22 mouse cellular contexts compared by ENCODE assay signal in the genomic region with DNA sequence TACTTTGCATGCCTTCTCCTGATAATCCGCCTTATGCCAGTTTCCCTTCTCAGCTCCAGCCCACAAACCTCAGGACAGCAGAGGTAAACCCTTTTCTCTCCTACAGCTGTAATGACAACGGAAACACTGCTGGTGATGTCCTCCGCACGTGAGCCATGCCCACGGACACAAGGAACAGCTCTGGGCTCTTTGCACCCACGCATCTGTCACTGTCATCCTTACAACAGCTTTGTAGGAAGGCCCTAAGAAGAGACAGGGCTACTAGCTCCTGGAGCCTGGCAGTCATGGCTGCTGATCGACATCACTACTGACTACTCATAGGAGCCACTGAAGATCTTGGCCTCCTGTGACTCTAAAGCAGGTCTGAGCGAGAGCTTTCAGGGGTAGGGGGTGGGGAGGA. TPM values are rescaled to one million over a fixed set of nuclear protein-coding genes. Genes with fewer than 3 reads are reported as not detected.
DNase-seq lines count a peak whose midpoint lies in the region; ATAC-seq lines count a peak whose summit lies in the region.
"Had no signal": no experiment of that assay in that cellular context is flagged by ENCODE, and none has a peak within 500 bp of the region (broad histone marks: within the 10 kb centered on the region; RNA-seq: fewer than 3 reads in every experiment).

No protein-coding gene starts in this region.

- peak; percentile 69 for ATAC-seq in frontal cortex, adult (ENCODE audit: low TSS enrichment)
- no peak for ATAC-seq in erythroblast, adult 5-6 weeks (replicated peaks; ENCODE audit: low FRiP score, poor library complexity, severe bottlenecking)
- ATAC-seq: CD4-positive, CD25-positive, alpha-beta regulatory T cell, adult 4 months; forebrain, embryonic 14.5 days; forebrain, embryonic 16.5 days had no signal

- no peak for DNase-seq in frontal cortex, postnatal 25 days (ENCODE audit: low spot score in 2 of 2)
- DNase-seq in left cerebral cortex, postnatal 36 days (ENCODE audit: low spot score in 2 of 2) = peak; percentile 32 to 37
- no peak for DNase-seq in left cerebral cortex, postnatal 10 days (ENCODE audit: extremely low spot score in 1 of 2, low spot score in 2 of 2)
- peak; percentile 27 for DNase-seq in right cerebral cortex, postnatal 25 days
- DNase-seq in right cerebral cortex, adult 18-20 months = no peak
- peak; percentile 43 for DNase-seq in telencephalon, adult 2 months (ENCODE audit: low read depth, low spot score)
- DNase-seq: adrenal gland, adult 2 months; adrenal gland, postnatal 10 days; adrenal gland, postnatal 25 days; B cell, adult 2 months; cerebellum, adult 11-12 months; cerebellum, adult 2 months; cerebellum, adult 9-10 months; cerebellum, postnatal 10 days; cerebellum, postnatal 25 days had no signal

- intact Hi-C loops in left cerebral cortex, postnatal 36 days (cut with DNase I) = no loop called here
- intact Hi-C loops in left cerebral cortex, postnatal 10 days (cut with DNase I) = no loop called here

RNA-seq across cellular contexts. Expression of a gene that starts 11.6 kb away (rescaled TPM):
- 1 to 10 TPM; 5.5 to 7.7 TPM for total RNA-seq in left cerebral cortex, postnatal 36 days (2021)
- 1 to 10 TPM; 1.4 to 1.6 TPM for total RNA-seq in left cerebral cortex, postnatal 10 days (2021)
- not detected in 2 replicates for total RNA-seq in erythroblast, adult 5-6 weeks (2015; ENCODE audit: low replicate concordance)
- not detected in 2 replicates for total RNA-seq in erythroblast, adult 5-6 weeks (2017; ENCODE audit: low replicate concordance)

RNA-seq across cellular contexts. Expression of a gene that starts 15.9 kb away (rescaled TPM):
- 10 to 100 TPM; 15.2 to 15.9 TPM for total RNA-seq in left cerebral cortex, postnatal 36 days (2021)
- 10 to 100 TPM; 15.9 to 18.7 TPM for total RNA-seq in left cerebral cortex, postnatal 10 days (2021)
- not detected in 2 replicates for total RNA-seq in erythroblast, adult 5-6 weeks (2015; ENCODE audit: low replicate concordance)
- 0.34 and 2.0 TPM in 2 replicates for total RNA-seq in erythroblast, adult 5-6 weeks (2017; ENCODE audit: low replicate concordance)

RNA-seq across cellular contexts. Expression of a gene that starts 31.7 kb away (rescaled TPM):
- under 1 TPM in 1 of 2 experiments, not detected in 1; 0.20 TPM for total RNA-seq in left cerebral cortex, postnatal 36 days (2021)
- total RNA-seq in left cerebral cortex, postnatal 10 days (2021) = under 1 TPM; 0.26 to 0.49 TPM
- not detected in 2 replicates for total RNA-seq in erythroblast, adult 5-6 weeks (2015; ENCODE audit: low replicate concordance)
- total RNA-seq in erythroblast, adult 5-6 weeks (2017; ENCODE audit: low replicate concordance) = not detected in 2 replicates
- total RNA-seq: adrenal gland, adult 2 months; adrenal gland, postnatal 25 days; ES-E14 had no signal

RNA-seq across cellular contexts. Expression of a gene that starts 33.4 kb away (rescaled TPM):
- 1 to 10 TPM in 1 of 2 experiments, under 1 TPM in 1; 0.77 to 1.4 TPM for total RNA-seq in left cerebral cortex, postnatal 36 days (2021)
- total RNA-seq in left cerebral cortex, postnatal 10 days (2021) = 1 to 10 TPM; 1.6 to 1.8 TPM
- total RNA-seq in erythroblast, adult 5-6 weeks (2015; ENCODE audit: low replicate concordance) = not detected in 2 replicates
- not detected in 2 replicates for total RNA-seq in erythroblast, adult 5-6 weeks (2017; ENCODE audit: low replicate concordance)
- total RNA-seq: MEL had no signal

RNA-seq across cellular contexts. Expression of a gene that starts 47.2 kb away (rescaled TPM):
- 1 to 10 TPM in 1 of 2 experiments, under 1 TPM in 1; 0.27 to 1.3 TPM for total RNA-seq in left cerebral cortex, postnatal 36 days (2021)
- 1 to 10 TPM in 1 of 2 experiments, under 1 TPM in 1; 0.92 to 1.5 TPM for total RNA-seq in left cerebral cortex, postnatal 10 days (2021)
- not detected in 2 replicates for total RNA-seq in erythroblast, adult 5-6 weeks (2015; ENCODE audit: low replicate concordance)
- total RNA-seq in erythroblast, adult 5-6 weeks (2017; ENCODE audit: low replicate concordance) = not detected in 2 replicates
- total RNA-seq: adrenal gland, adult 2 months; adrenal gland, postnatal 10 days; adrenal gland, postnatal 25 days; MEL had no signal

Comparison
In these comparisons a context has a peak if more than half of its experiments do, and no peak if none do; other contexts are left out.
1. DNase-seq: peak in left cerebral cortex, postnatal 36 days (2 of 2), right cerebral cortex, postnatal 25 days (single experiment) and telencephalon, adult 2 months (single experiment); none in frontal cortex, postnatal 25 days (0 of 2), left cerebral cortex, postnatal 10 days (0 of 2) and right cerebral cortex, adult 18-20 months (single experiment).
2. RNA of a gene that starts 15.9 kb away (total RNA-seq): 15.9 to 18.7 TPM in left cerebral cortex, postnatal 10 days and 15.2 to 15.9 TPM in left cerebral cortex, postnatal 36 days; 0.34 to 2.0 TPM in erythroblast, adult 5-6 weeks; every median in the first group is over 4 times any median in the second.